Mouse (Mus musculus): ENCODE results near the gene Arfip1.

DNA sequence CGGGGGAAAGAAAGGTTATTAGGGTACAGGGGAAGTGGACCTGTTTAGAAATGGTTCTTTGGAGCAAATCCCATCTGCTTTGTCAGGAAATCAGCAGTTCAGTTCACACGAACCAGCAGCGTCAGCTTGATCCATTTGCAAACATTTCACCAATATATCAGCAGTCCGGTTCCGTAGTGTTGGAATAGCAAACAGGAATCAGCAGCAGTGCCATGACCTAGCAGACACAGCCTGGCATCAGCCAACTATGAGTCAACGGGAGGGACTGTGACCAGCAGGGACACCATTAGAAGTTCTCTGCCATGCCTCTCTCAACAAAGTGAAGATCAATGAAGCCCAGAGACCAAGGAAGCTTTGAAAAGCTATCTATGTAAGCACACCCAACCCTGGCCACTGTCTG lies 37.3 kb upstream of the Arfip1 start:
- TF ChIP-seq CTCF (IDR thresholded peaks at IDR 0.05; ENCODE audit: low read depth), result no peak
- TF ChIP-seq EP300 (IDR thresholded peaks at IDR 0.05; ENCODE audit: low read depth), result no peak
